Mouse (Mus musculus) kidney, adult 2 months (tissue): ENCODE measurements around the gene Cic. TPM values are rescaled to one million over a fixed set of nuclear protein-coding genes. Genes with fewer than 3 reads are reported as not detected.

Experiments used
- DNase-seq: peaks from one replicate; pipeline ENCODE4 v3.0.0; 2021
- H3K27ac ChIP-seq: fragments of 200-500 bp; 2 replicates; pipeline ENCODE4 v1.5.1; 2012; ENCODE audit warnings: low read depth, low read length, control low read depth, inconsistent platforms; ENCODE audit not compliant: insufficient read depth
- H3K27me3 ChIP-seq: fragments of 200-500 bp; replicated peaks from 2 replicates; pipeline ENCODE4 v1.6.1; 2012; ENCODE audit warnings: mild to moderate bottlenecking, moderate library complexity, low read length, inconsistent platforms; ENCODE audit not compliant: control insufficient read depth, insufficient read depth
- H3K36me3 ChIP-seq: fragments of 200-500 bp; 2 replicates; pipeline ENCODE4 v1.6.1; 2012; ENCODE audit warnings: mild to moderate bottlenecking, moderate library complexity, low read length, inconsistent platforms; ENCODE audit not compliant: control insufficient read depth, insufficient read depth
- H3K4me1 ChIP-seq: fragments of 200-500 bp; 2 replicates; pipeline ENCODE4 v1.6.1; 2011; ENCODE audit warnings: low read length; ENCODE audit not compliant: control insufficient read depth, insufficient read depth
- H3K4me3 ChIP-seq: fragments of 200-500 bp; 2 replicates; pipeline ENCODE4 v1.5.1; 2011; ENCODE audit warnings: mild to moderate bottlenecking, low read depth, low read length, control low read depth; ENCODE audit not compliant: insufficient read depth
- CTCF ChIP-seq: fragments of 200-500 bp; conservative IDR thresholded peaks from 2 replicates; pipeline ENCODE4 v1.5.1; 2011; ENCODE audit warnings: low read depth, mild to moderate bottlenecking, control low read depth, low read length, moderate library complexity, mixed read lengths; ENCODE audit not compliant: insufficient read depth, insufficient read length
- POLR2A ChIP-seq: fragments of 200-500 bp; IDR thresholded peaks from one replicate; pipeline ENCODE4 v1.6.1; 2011; ENCODE audit warnings: low read depth, low read length, control low read depth
- WGBS: fragments of 180-500 bp; shearing (Covaris S2); methylation state at CpG from one replicate; pipeline ENCODE4 v1.1.7; 2018; 5-methylcytosine and 5-hydroxymethylcytosine counted together
- polyA plus RNA-seq: library from polyadenylated mRNA; depleted of rRNA; stranded (reverse); fragments of >200 nt; gene quantifications from 2 replicates; pipeline ENCODE4 v1.2.3, GENCODE M21; 2012

Gene Cic
- polyA plus RNA-seq, 1 experiment, result 41.9 TPM

DNA sequence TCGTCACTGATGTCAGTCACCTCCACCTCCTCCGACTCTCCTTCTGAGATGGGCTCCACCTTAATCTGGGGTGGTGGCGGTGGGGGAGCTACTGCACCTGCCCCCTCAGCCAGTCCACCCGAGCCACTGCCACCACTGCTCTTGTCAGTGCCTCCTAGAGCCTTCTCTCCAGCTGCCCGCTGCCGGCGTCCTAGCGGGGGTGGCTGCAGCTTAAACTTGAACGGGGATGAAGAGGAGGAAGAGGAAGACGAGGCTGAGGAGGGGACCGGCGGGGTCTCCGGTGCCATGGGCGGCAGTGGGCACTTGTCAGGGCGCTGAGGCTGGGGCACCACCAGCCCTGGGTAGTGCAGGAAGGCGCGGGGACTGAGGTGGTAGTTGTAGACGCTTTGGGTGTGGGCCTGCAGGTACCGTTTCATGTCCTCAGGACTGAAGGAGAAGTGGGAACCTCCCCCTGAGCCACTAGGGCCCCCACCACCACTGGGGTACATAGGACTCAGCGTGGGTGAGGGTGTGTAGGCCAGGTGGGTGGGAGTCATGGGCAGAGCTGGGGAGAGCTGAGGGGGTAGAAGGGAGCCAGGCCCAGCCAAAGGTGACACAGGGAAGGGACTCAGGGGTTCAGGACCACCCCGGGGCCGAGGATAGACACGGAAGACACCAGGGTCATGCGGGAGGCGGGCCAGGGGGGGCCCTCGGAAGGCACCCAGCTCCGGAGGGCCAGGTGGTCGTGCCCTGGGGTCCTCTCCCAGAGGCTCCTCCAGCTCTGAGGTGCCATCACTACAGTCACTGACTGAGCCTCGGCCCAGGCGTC lies 22.7 kb upstream of the Cic start:
- no peaks in the 10 kb centered on the region for H3K27me3 ChIP-seq
- no peak overlapping the region for H3K4me3 ChIP-seq
- no peak for TF ChIP-seq POLR2A
- TF ChIP-seq CTCF, result no peak
- H3K27ac ChIP-seq, result no peak overlapping the region
- H3K4me1 ChIP-seq, result peaks cover 19% of the 10 kb centered on the region
- 77% methylated on average over 30 of the region's 30 CpGs for WGBS
- H3K36me3 ChIP-seq, result peaks cover 2% of the 10 kb centered on the region; the same call in 1 of the 2 replicates
- no peak for DNase-seq

DNA sequence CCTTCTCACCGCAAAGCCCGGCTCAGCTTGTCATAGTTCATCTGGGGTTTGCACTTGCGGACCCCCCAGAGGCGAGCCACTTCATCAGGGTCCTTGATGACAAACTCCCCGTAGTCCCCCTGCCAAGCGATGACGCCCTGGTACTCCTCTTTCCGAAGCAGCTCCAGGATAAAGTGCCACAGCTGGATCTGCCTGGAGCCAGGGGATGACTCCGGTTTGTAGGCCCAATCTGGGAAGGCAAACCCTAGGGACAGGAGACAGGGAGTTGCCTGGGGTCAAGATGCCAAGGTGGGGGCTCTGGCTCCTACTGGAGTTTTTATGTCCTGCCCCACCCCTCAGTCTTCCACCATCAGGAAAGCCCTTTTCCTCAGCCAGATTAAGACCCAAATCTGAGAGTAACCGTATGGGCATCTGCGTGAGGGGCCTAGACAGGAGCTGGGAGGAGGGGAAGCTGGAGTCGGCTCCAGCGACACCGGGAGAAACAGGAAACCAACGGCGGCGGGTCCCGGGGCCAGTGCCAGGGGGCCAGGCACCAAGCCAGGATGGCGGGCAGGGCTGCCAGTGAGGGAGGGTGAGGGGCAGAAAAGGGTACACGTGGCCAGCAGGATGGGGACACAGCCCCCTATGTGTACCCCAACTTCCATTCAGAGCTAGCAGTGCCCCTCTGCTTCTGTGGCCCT lies 21.3 kb upstream of the Cic start:
- peak overlapping the region; percentile 72 for H3K27ac ChIP-seq
- WGBS, result 28% methylated on average over 20 of the region's 20 CpGs
- peaks cover 19% of the 10 kb centered on the region for H3K4me1 ChIP-seq
- H3K27me3 ChIP-seq, result no peaks in the 10 kb centered on the region
- TF ChIP-seq POLR2A (no peak), CTCF (no peak)
- DNase-seq, result peak; percentile 76
- H3K4me3 ChIP-seq, result no peak overlapping the region
- peaks cover 2% of the 10 kb centered on the region; the same call in 1 of the 2 replicates for H3K36me3 ChIP-seq

DNA sequence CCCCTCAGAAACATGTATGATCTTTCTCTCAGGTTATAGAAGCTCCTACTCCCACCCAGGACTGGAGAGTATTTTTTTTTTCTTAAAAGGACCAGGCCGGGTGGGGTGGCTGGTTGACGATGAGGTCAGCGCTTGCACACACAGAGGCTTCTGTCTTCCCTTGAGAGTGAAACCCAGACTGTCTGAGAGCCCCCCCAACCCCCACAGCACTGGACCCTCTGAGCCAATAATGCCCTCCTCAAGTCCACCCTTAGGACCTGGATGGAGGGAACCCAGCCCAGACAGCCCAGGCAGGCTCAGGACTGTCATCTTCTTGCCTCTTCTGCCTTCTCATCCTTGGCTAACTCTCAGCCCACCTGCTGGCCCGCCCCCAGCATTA lies 20.8 kb upstream of the Cic start:
- H3K27ac ChIP-seq, result peak overlapping the region; percentile 72
- WGBS, result 9% methylated on average over 4 of the region's 4 CpGs
- no peak for DNase-seq
- no peak overlapping the region for H3K4me3 ChIP-seq
- H3K27me3 ChIP-seq, result no peaks in the 10 kb centered on the region
- TF ChIP-seq POLR2A (no peak), CTCF (no peak)
- H3K4me1 ChIP-seq, result peaks cover 19% of the 10 kb centered on the region
- peaks cover 2% of the 10 kb centered on the region; the same call in 1 of the 2 replicates for H3K36me3 ChIP-seq

DNA sequence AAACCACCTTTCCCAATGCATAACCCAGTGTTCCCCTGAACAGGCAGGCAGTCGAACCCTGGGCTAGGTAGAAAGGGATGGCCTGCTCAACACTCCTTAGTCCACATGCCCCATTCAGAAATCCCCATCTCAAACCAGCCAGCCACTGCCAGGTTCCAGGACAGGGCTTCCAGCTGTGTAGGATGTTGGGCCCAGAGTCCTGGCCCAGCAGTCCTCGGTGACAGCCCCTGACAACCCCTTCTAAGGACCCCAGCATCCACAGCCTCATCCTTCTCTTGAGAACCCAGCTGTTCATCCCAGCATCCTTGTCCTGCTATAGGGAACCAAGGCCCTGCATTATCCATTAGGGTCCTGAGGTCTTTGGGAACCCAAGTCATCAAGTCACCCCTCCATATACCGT lies 20.0 kb upstream of the Cic start:
- Histone ChIP-seq H3K4me1 (peaks cover 19% of the 10 kb centered on the region), H3K4me3 (no peak overlapping the region), H3K27me3 (no peaks in the 10 kb centered on the region), H3K36me3 (peaks cover 2% of the 10 kb centered on the region; the same call in 1 of the 2 replicates), H3K27ac (peak overlapping the region; percentile 20; the same call in 1 of the 2 replicates)
- no peak for TF ChIP-seq POLR2A
- TF ChIP-seq CTCF, result no peak
- 8% methylated on average over 3 of the region's 3 CpGs for WGBS
- DNase-seq, result no peak

DNA sequence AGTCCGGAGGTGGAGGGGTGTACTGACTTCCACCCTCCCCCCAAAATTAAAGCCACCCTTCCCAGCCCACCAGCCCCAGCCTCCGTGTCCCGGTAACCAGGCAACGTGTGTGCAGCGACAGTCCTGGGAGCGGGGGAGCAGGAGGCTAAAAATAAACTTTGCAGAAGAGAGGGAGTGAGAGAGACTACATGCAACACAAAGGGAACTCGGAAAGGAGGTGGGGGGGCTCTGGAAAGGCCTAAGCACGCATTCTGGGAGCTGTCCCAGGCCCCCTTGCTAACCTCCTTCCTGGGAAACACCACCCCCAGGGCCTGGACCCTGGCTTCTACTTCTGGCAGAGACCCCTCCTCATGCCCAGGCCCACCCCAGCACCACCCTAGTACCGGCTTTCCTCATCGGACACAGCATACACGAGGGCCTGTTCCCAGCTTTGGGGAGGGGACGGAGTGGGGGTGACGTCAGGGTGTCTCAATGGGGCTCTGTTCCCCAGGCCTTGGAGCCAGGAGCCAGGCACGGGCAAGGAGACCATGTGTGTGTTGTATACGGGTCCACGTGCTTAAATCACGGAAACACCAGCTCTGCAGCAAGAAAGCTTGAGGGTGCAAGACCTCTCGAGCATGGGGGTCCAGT lies 19.4 kb upstream of the Cic start:
- peak overlapping the region; percentile 89 for H3K27ac ChIP-seq
- peak overlapping the region; percentile 100 for H3K4me3 ChIP-seq
- peaks cover 19% of the 10 kb centered on the region for H3K4me1 ChIP-seq
- DNase-seq, result peak; percentile 36
- H3K36me3 ChIP-seq, result peaks cover 2% of the 10 kb centered on the region; the same call in 1 of the 2 replicates
- WGBS, result 2% methylated on average over 18 of the region's 18 CpGs
- H3K27me3 ChIP-seq, result no peaks in the 10 kb centered on the region
- TF ChIP-seq POLR2A, result no peak
- no peak for TF ChIP-seq CTCF

DNA sequence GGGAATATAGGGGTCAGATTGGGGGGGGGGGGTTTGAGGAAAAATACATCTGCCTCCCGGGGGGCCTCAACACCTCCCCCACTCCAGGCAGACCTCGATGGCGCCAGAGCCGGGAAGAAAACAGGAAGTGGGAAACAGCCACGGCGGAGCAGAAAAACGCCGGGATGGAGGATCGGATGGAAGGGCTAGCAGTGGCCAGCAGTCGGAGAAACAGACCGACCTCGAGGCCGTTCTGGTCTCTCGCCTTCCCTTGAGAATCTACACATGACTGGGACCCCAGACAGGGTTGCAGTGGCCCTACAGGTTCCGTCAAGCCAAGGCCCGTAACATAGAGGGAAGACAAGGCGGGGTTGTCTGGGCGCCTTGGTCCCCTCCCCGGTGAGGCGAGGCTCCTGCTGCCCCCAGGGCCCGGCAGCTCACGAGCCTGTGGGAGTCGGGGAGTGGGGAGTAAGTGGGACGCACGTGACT lies 18.6 kb upstream of the Cic start:
- Histone ChIP-seq H3K4me3 (peak overlapping the region; percentile 100), H3K27ac (peak overlapping the region; percentile 89), H3K36me3 (peaks cover 2% of the 10 kb centered on the region; the same call in 1 of the 2 replicates), H3K27me3 (no peaks in the 10 kb centered on the region), H3K4me1 (peaks cover 19% of the 10 kb centered on the region)
- TF ChIP-seq CTCF (no peak), POLR2A (no peak)
- WGBS, result 0% methylated on average over 25 of the region's 25 CpGs
- no peak for DNase-seq
